Mouse (Mus musculus) forebrain, embryonic 13.5 days (tissue): ENCODE data around the gene Mrc1. TPM values are rescaled to one million over a fixed set of nuclear protein-coding genes. Genes with fewer than 3 reads are reported as not detected.

Experiments
- ATAC-seq: fragments of 200-750 bp; cut with Nextera tagmentation; 2 replicates; pipeline ENCODE4 v1.8.0; 2017
- H3K27ac ChIP-seq: fragments of 300-500 bp; sonication (generic); 2 replicates; pipeline ENCODE4 v1.5.1; 2015; ENCODE audit warnings: inconsistent platforms, mild to moderate bottlenecking, moderate library complexity
- H3K27me3 ChIP-seq: fragments of 300-500 bp; sonication (generic); 2 replicates; pipeline ENCODE4 v1.6.1; 2015; ENCODE audit warnings: mild to moderate bottlenecking, inconsistent platforms
- H3K36me3 ChIP-seq: fragments of 300-500 bp; sonication (generic); 2 replicates; pipeline ENCODE4 v1.6.1; 2015; ENCODE audit warnings: mild to moderate bottlenecking, inconsistent platforms; ENCODE audit not compliant: poor library complexity, severe bottlenecking
- H3K4me1 ChIP-seq: fragments of 300-500 bp; sonication (generic); 2 replicates; pipeline ENCODE4 v1.6.1; 2015; ENCODE audit warnings: inconsistent platforms
- H3K4me2 ChIP-seq: fragments of 300-500 bp; sonication (generic); 2 replicates; pipeline ENCODE4 v1.6.1; 2015; ENCODE audit warnings: inconsistent platforms, mild to moderate bottlenecking, moderate library complexity
- H3K4me3 ChIP-seq: fragments of 300-500 bp; sonication (generic); 2 replicates; pipeline ENCODE4 v1.5.1; 2015; ENCODE audit warnings: mild to moderate bottlenecking, inconsistent platforms
- H3K9ac ChIP-seq: fragments of 300-500 bp; sonication (generic); 2 replicates; pipeline ENCODE4 v1.6.1; 2015; ENCODE audit warnings: mild to moderate bottlenecking, inconsistent platforms
- H3K9me3 ChIP-seq: fragments of 300-500 bp; sonication (generic); replicated peaks from 2 replicates; pipeline ENCODE4 v1.6.1; 2016; ENCODE audit warnings: inconsistent platforms
- WGBS: fragments of 180-500 bp; shearing (Covaris S2); methylation state at CpG from one replicate; pipeline ENCODE4 v1.1.7; 2015; 5-methylcytosine and 5-hydroxymethylcytosine counted together
- polyA plus RNA-seq: library from polyadenylated mRNA; unstranded; fragments of >200 nt; fragmentation: Nextera tagmentation; extraction: Ambion mirVana; gene quantifications from 2 replicates; pipeline ENCODE4 v1.2.1, GENCODE M21; 2015

Gene Mrc1
- polyA plus RNA-seq, 1 experiment from 2014 or later = 2.7 TPM

DNA sequence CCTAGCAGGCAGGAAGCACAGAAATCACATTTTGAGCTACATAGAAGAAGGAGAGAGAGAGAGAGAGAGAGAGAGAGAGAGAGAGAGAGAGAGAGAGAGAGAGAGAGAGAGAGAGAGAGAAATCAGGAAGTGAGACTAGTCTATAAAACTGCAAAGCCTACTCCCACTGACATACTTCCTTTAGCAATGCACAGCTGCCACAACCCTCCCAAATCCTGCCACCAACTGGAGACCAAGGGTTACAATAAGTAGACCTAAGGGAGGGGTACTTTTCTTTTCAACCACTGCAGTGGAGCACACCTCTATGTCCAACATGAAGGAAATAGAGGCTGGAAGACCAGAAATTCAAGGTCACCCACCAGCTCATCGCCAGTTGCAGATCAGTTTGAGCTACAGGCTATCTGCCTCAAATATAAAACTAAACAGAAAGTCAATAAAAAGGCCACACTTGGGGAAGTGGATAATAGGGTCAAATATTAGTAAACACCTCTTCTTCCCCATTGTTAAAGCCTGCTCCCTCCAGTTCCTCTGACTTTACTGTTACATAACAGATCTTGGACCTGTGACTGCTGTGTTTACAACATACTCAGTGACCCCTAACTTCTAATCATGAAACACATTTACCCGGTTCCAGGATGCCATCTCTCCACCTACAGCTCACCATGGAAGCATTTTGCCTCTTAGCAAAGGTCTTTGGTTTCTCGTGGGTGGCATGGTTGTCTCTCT, 20.8 kb downstream of the Mrc1 start:
- Histone ChIP-seq H3K4me1 (no peaks in the 10 kb centered on the region), H3K4me2 (no peak overlapping the region), H3K27ac (no peak overlapping the region), H3K9ac (no peak overlapping the region), H3K36me3 (no peaks in the 10 kb centered on the region), H3K27me3 (no peaks in the 10 kb centered on the region), H3K9me3 (no peaks in the 10 kb centered on the region), H3K4me3 (no peak overlapping the region)
- no peak for ATAC-seq
- WGBS = 83% methylated on average over 3 of the region's 3 CpGs

DNA sequence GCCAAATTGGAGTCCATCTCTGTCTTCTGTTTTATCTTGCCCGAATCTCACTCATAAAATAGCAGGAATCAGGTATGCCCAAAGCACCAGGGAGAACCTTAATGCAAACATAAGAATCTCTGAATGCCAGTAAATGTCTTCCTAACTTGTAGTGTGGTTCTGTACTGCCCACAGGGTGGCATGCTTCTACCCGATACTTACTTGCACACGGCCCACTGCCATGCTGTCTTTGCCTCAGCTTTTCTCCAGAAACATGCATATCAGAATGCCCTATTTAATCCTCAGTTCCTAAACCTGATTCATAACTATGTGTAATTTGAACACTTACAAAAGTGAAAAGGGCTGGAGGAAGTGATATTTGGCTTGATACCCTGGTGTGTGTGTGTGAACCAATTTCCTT, 22.7 kb downstream of the Mrc1 start:
- H3K4me3 ChIP-seq = no peak overlapping the region
- H3K4me1 ChIP-seq = no peaks in the 10 kb centered on the region
- no peak for ATAC-seq
- no peak overlapping the region for H3K27ac ChIP-seq
- H3K9ac ChIP-seq = no peak overlapping the region
- no peaks in the 10 kb centered on the region for H3K9me3 ChIP-seq
- H3K27me3 ChIP-seq = no peaks in the 10 kb centered on the region
- WGBS = 85% methylated on average over 3 of the region's 3 CpGs
- H3K4me2 ChIP-seq = no peak overlapping the region
- no peaks in the 10 kb centered on the region for H3K36me3 ChIP-seq

- no peak for ATAC-seq
- H3K4me1 ChIP-seq = no peaks in the 10 kb centered on the region
Observed at GRCm38 (mm10) chr2:14258345-14258850, 29.2 kb downstream of the Mrc1 start.

DNA sequence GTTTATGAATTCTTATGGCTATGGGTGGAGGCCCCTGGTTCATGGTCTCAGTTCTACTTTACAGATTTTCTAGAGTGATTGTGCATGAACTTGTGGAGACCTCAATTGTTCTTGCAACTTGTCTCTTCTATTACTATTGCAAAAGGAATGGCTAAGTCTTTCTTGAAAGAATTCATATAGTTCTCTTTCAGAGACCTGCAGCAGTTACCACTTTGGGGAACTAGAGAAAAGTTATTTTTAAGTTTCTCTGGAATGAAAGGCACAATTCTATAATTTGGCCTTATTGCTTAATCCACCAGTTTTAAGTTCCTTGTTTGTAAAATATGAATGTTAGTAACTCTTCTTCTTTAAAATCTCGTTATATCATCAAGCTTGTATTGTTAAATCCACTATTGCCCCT, 32.9 kb downstream of the Mrc1 start:
- no peaks in the 10 kb centered on the region for H3K9me3 ChIP-seq
- no peak overlapping the region for H3K4me3 ChIP-seq
- 84% methylated on average over 1 of the region's 1 CpGs for WGBS
- no peak overlapping the region for H3K4me2 ChIP-seq
- H3K27me3 ChIP-seq = no peaks in the 10 kb centered on the region
- H3K4me1 ChIP-seq = no peaks in the 10 kb centered on the region
- ATAC-seq = no peak
- no peaks in the 10 kb centered on the region for H3K36me3 ChIP-seq
- H3K9ac ChIP-seq = no peak overlapping the region
- H3K27ac ChIP-seq = no peak overlapping the region

More at GRCm38 (mm10) chr2:14258345-14258850, 29.2 kb downstream of the Mrc1 start:
- no peak overlapping the region for H3K4me2 ChIP-seq
- no peaks in the 10 kb centered on the region for H3K36me3 ChIP-seq
- H3K9ac ChIP-seq = no peak overlapping the region
- H3K27ac ChIP-seq = no peak overlapping the region
- H3K9me3 ChIP-seq = no peaks in the 10 kb centered on the region
- H3K4me3 ChIP-seq = no peak overlapping the region
- H3K27me3 ChIP-seq = no peaks in the 10 kb centered on the region

GRCm38 (mm10) chr2:14269160-14269559, 40.0 kb downstream of the Mrc1 start:
- no peak overlapping the region for H3K4me2 ChIP-seq
- H3K27ac ChIP-seq = no peak overlapping the region
- no peak for ATAC-seq
- H3K4me1 ChIP-seq = no peaks in the 10 kb centered on the region
- H3K4me3 ChIP-seq = no peak overlapping the region
- no peaks in the 10 kb centered on the region for H3K9me3 ChIP-seq
- H3K36me3 ChIP-seq = no peaks in the 10 kb centered on the region
- no peak overlapping the region for H3K9ac ChIP-seq
- WGBS = 66% methylated on average over 1 of the region's 1 CpGs
- no peaks in the 10 kb centered on the region for H3K27me3 ChIP-seq

GRCm38 (mm10) chr2:14272088-14272487, 42.9 kb downstream of the Mrc1 start:
- 88% methylated on average over 1 of the region's 1 CpGs for WGBS

DNA sequence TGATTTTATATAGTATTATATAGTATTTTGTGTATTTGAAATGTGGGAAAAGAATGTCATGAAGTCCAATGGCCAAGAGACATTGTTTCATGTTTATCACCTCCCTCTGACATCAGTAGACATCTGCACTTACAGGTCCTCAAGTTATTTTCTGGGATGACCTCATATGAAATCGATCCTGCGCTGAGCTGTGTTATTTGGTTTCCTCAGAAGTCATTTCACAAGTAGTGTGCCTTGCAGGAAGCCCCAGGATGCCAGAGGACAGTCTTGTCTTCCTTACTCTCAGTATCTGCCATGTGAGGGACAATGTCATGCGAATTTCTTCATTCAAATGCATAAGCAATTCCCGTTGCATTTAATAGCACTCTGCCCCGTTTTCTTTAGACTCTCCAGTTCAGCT, 46.6 kb downstream of the Mrc1 start:
- WGBS = 82% methylated on average over 5 of the region's 5 CpGs
- H3K9me3 ChIP-seq = no peaks in the 10 kb centered on the region

More at GRCm38 (mm10) chr2:14272088-14272487, 42.9 kb downstream of the Mrc1 start:
- Histone ChIP-seq H3K27ac (no peak overlapping the region), H3K9ac (no peak overlapping the region), H3K27me3 (no peaks in the 10 kb centered on the region), H3K4me2 (no peak overlapping the region), H3K4me3 (no peak overlapping the region), H3K4me1 (no peaks in the 10 kb centered on the region), H3K36me3 (no peaks in the 10 kb centered on the region), H3K9me3 (no peaks in the 10 kb centered on the region)
- ATAC-seq = no peak

GRCm38 (mm10) chr2:14279256-14279655, 50.1 kb downstream of the Mrc1 start:
- no peak overlapping the region for H3K27ac ChIP-seq
- H3K9ac ChIP-seq = no peak overlapping the region
- WGBS = 87% methylated on average over 2 of the region's 2 CpGs
- H3K9me3 ChIP-seq = no peaks in the 10 kb centered on the region
- no peak for ATAC-seq
- no peak overlapping the region for H3K4me3 ChIP-seq
- no peaks in the 10 kb centered on the region for H3K4me1 ChIP-seq
- no peak overlapping the region for H3K4me2 ChIP-seq
- H3K27me3 ChIP-seq = no peaks in the 10 kb centered on the region
- H3K36me3 ChIP-seq = no peaks in the 10 kb centered on the region

More for the DNA sequence above, 46.6 kb downstream of the Mrc1 start:
- Histone ChIP-seq H3K4me1 (no peaks in the 10 kb centered on the region), H3K4me3 (no peak overlapping the region), H3K27me3 (no peaks in the 10 kb centered on the region), H3K9ac (no peak overlapping the region), H3K27ac (no peak overlapping the region), H3K36me3 (no peaks in the 10 kb centered on the region), H3K4me2 (no peak overlapping the region)
- ATAC-seq = no peak

DNA sequence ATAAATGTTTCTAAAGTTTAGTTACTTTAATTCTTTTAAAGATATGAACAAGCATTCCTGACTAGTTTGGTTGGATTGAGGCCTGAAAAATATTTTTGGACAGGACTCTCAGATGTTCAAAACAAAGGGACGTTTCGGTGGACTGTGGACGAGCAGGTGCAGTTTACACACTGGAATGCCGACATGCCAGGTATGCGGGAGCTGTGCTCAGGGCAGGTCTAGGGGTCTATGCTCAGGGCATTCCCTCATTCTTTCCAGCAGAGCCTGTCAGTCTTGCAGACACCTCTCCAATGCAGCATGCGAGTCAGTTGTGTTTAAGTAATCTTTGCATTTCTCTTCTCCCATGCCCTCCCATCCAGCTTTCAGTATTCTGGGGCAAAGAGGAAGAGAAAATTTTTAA, 50.6 kb downstream of the Mrc1 start:
- no peak overlapping the region for H3K27ac ChIP-seq
- ATAC-seq = no peak
- no peaks in the 10 kb centered on the region for H3K27me3 ChIP-seq
- H3K4me3 ChIP-seq = no peak overlapping the region
- no peak overlapping the region for H3K9ac ChIP-seq
- H3K4me1 ChIP-seq = no peaks in the 10 kb centered on the region
- 91% methylated on average over 6 of the region's 6 CpGs for WGBS
- no peaks in the 10 kb centered on the region for H3K36me3 ChIP-seq
- H3K9me3 ChIP-seq = no peaks in the 10 kb centered on the region
- no peak overlapping the region for H3K4me2 ChIP-seq

GRCm38 (mm10) chr2:14295334-14295733, 66.1 kb downstream of the Mrc1 start:
- Histone ChIP-seq H3K4me3 (no peak overlapping the region), H3K9ac (no peak overlapping the region), H3K4me1 (no peaks in the 10 kb centered on the region), H3K27me3 (no peaks in the 10 kb centered on the region), H3K9me3 (no peaks in the 10 kb centered on the region), H3K4me2 (no peak overlapping the region), H3K27ac (no peak overlapping the region), H3K36me3 (no peaks in the 10 kb centered on the region)
- WGBS = 36% methylated on average over 5 of the region's 5 CpGs
- ATAC-seq = peak; percentile 81

DNA sequence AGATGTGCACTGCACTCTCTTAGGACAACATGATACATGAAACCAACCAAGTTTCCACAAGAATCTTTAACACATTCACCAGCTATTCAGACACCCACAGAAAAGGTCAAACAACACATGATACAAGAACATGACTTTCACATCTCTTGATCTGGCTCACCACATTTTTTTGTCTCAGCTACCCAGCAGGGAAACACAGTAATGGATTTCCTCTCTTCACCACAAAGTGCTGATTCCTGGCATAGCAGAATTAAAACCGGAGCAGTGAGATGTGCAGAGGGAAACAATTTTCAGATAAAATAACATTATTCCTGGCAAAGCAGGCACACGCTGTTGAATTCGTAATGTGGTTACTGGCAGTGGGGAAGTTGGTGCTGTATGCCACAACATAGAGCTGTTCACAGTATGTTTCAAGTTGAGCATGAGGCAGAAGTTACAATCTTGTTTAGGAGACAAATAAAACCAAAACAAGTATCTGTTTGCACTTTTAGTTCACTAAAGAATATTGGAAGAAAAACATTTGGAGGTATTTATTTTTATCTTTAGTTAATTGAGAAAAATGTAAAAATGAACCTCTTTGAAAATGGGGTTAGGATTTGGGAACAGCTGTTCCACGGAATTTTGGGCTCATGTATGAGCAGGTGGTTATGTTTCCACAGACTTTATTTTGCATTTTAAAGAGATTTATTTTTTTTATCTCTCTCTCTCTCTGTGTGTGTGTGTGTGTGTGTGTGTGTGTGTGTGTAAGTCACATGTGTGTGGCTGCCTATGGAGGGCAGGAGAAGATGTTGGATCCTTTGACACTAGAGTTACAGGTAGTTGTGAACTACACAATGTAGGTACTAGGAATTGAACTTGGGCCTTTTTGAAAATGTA, 83.6 kb downstream of the Mrc1 start:
- no peak for ATAC-seq
- H3K4me1 ChIP-seq = no peaks in the 10 kb centered on the region
- H3K36me3 ChIP-seq = no peaks in the 10 kb centered on the region
- H3K27ac ChIP-seq = no peak overlapping the region
- H3K27me3 ChIP-seq = no peaks in the 10 kb centered on the region
- no peak overlapping the region for H3K4me2 ChIP-seq
- H3K9ac ChIP-seq = no peak overlapping the region
- 0 out of 2 replicates have a peak, but pooled peaks cover 4% of the 10 kb centered on the region for H3K9me3 ChIP-seq
- H3K4me3 ChIP-seq = no peak overlapping the region
- 86% methylated on average over 4 of the region's 4 CpGs for WGBS

GRCm38 (mm10) chr2:14315113-14315512, 85.9 kb downstream of the Mrc1 start:
- Histone ChIP-seq H3K4me2 (no peak overlapping the region), H3K27me3 (no peaks in the 10 kb centered on the region), H3K4me3 (no peak overlapping the region), H3K27ac (no peak overlapping the region), H3K9ac (no peak overlapping the region), H3K9me3 (0 out of 2 replicates have a peak, but pooled peaks cover 4% of the 10 kb centered on the region), H3K36me3 (no peaks in the 10 kb centered on the region), H3K4me1 (no peaks in the 10 kb centered on the region)
- WGBS = 82% methylated on average over 3 of the region's 3 CpGs
- ATAC-seq = no peak
